Comparison of ENCODE assay signal across 28 mouse cellular contexts in the genomic region with DNA sequence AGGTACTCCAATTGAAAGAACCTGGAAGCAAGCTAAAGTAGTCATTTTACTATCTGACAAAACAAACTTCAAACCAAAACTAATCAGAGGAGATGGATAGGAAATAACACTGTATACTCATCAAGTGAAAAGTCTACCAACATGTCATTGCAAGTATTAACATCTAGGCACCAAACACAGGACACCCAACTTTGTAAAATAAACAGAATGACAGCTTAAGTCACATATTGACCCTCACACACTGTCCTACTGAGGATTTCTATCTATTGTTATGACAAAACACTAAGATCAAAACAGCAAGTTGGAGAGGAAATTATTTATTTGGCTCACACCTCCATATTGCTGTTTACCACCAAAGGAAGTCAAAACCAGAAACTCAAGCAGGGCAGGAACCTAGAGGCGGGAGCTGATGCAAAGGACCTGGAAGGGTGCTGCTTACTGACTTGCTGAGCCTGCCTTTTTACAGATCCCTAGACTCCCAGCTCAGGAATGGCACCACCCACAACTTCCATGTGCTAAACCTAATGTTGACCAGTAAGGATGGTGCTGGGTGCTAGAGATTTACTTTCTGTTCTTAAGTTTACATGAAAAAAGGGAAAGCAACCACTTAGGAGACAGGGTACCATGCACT.
"Had no signal": no experiment of that assay in that cellular context is flagged by ENCODE, and none has a peak within 500 bp of the region (broad histone marks: within the 10 kb centered on the region; RNA-seq: fewer than 3 reads in every experiment).

No protein-coding gene starts in this region.

- H3K36me3 ChIP-seq: embryonic facial prominence, embryonic 10.5 days; embryonic facial prominence, embryonic 12.5 days; embryonic facial prominence, embryonic 13.5 days; embryonic facial prominence, embryonic 15.5 days; forebrain, embryonic 10.5 days; forebrain, embryonic 12.5 days; forebrain, embryonic 15.5 days had no signal

- H3K4me1 ChIP-seq: embryonic facial prominence, embryonic 15.5 days; forebrain, embryonic 10.5 days; forebrain, embryonic 12.5 days; forebrain, embryonic 13.5 days; forebrain, embryonic 15.5 days had no signal

- DNase-seq: cerebellum, adult 2 months; cerebellum, adult 8-10 months; cerebellum, adult 9-10 months; cerebellum, adult 9-11 months; cerebellum, postnatal 10 days; cerebellum, postnatal 14 days; cerebellum, postnatal 25 days; cerebellum, postnatal 36 days; embryo, embryonic 11 days; forebrain, postnatal 0 days; gastrocnemius, adult 2 months; gastrocnemius, postnatal 10 days; gastrocnemius, postnatal 14 days; gastrocnemius, postnatal 25 days; gastrocnemius, postnatal 36 days; heart, adult 11 months; heart, adult 18-20 months had no signal

- H3K4me2 ChIP-seq: embryonic facial prominence, embryonic 12.5 days; embryonic facial prominence, embryonic 13.5 days; embryonic facial prominence, embryonic 15.5 days; forebrain, embryonic 12.5 days; forebrain, embryonic 13.5 days; forebrain, embryonic 15.5 days had no signal

- H3K27ac ChIP-seq: embryonic facial prominence, embryonic 10.5 days; embryonic facial prominence, embryonic 12.5 days; embryonic facial prominence, embryonic 13.5 days; embryonic facial prominence, embryonic 15.5 days; forebrain, embryonic 10.5 days; forebrain, embryonic 12.5 days; forebrain, embryonic 13.5 days; forebrain, embryonic 15.5 days; gastrocnemius, adult 2 months had no signal

- ATAC-seq: forebrain, embryonic 13.5 days; forebrain, embryonic 14.5 days; forebrain, embryonic 15.5 days; forebrain, embryonic 16.5 days; forebrain, postnatal 0 days had no signal

- H3K4me3 ChIP-seq: embryonic facial prominence, embryonic 10.5 days; embryonic facial prominence, embryonic 12.5 days; embryonic facial prominence, embryonic 13.5 days; embryonic facial prominence, embryonic 15.5 days; erythroblast, embryonic 14.5 days; forebrain, embryonic 10.5 days; forebrain, embryonic 12.5 days; forebrain, embryonic 13.5 days; forebrain, embryonic 15.5 days; gastrocnemius, adult 2 months had no signal

- H3K9ac ChIP-seq: embryonic facial prominence, embryonic 12.5 days; embryonic facial prominence, embryonic 13.5 days; embryonic facial prominence, embryonic 15.5 days; forebrain, embryonic 12.5 days; forebrain, embryonic 13.5 days; forebrain, embryonic 15.5 days; forebrain, postnatal 0 days had no signal

- H3K9me3 ChIP-seq: embryonic facial prominence, embryonic 12.5 days; embryonic facial prominence, embryonic 13.5 days; embryonic facial prominence, embryonic 15.5 days; forebrain, embryonic 10.5 days; forebrain, embryonic 12.5 days; forebrain, embryonic 13.5 days; forebrain, embryonic 15.5 days had no signal

- H3K27me3 ChIP-seq: embryonic facial prominence, embryonic 12.5 days; embryonic facial prominence, embryonic 13.5 days; embryonic facial prominence, embryonic 15.5 days; forebrain, embryonic 12.5 days; forebrain, embryonic 13.5 days; forebrain, embryonic 15.5 days had no signal
